Mouse (Mus musculus) limb, embryonic 11.5 days (tissue): ENCODE measurements around the gene Myt1l. TPM values are rescaled to one million over a fixed set of nuclear protein-coding genes. Genes with fewer than 3 reads are reported as not detected.

Source experiments
- ATAC-seq: fragments of 200-750 bp; cut with Nextera tagmentation; 2 replicates; pipeline ENCODE4 v1.8.0; 2017; ENCODE audit warnings: low read depth; ENCODE audit not compliant: insufficient number of reproducible peaks, low FRiP score, low TSS enrichment
- DNase-seq: peaks from one replicate; pipeline ENCODE4 v3.0.0-alpha.2; 2015; ENCODE audit warnings: low spot score
- H3K27ac ChIP-seq: fragments of 300-500 bp; sonication (generic); replicated peaks from 2 replicates; pipeline ENCODE4 v1.5.1; 2014; ENCODE audit warnings: low read depth, mild to moderate bottlenecking, low read length
- H3K27me3 ChIP-seq: fragments of 300-500 bp; sonication (generic); 2 replicates; pipeline ENCODE4 v1.6.1; 2014; ENCODE audit warnings: mild to moderate bottlenecking, low read length, mixed read lengths; ENCODE audit not compliant: control insufficient read depth, insufficient read depth
- H3K36me3 ChIP-seq: fragments of 300-500 bp; sonication (generic); 2 replicates; pipeline ENCODE4 v1.6.1; 2014; ENCODE audit warnings: mild to moderate bottlenecking, low read length, moderate library complexity, mixed read lengths; ENCODE audit not compliant: control insufficient read depth, insufficient read depth
- H3K4me1 ChIP-seq: fragments of 300-500 bp; sonication (generic); 2 replicates; pipeline ENCODE4 v1.6.1; 2014; ENCODE audit warnings: low read length, mixed read lengths; ENCODE audit not compliant: control insufficient read depth, insufficient read depth
- H3K4me2 ChIP-seq: fragments of 300-500 bp; sonication (generic); 2 replicates; pipeline ENCODE4 v1.6.1; 2014; ENCODE audit warnings: low read depth, mild to moderate bottlenecking, moderate library complexity; ENCODE audit not compliant: severe bottlenecking
- H3K4me3 ChIP-seq: fragments of 300-500 bp; sonication (generic); 2 replicates; pipeline ENCODE4 v1.5.1; 2014; ENCODE audit warnings: low read depth, low read length
- H3K9ac ChIP-seq: fragments of 300-500 bp; sonication (generic); 2 replicates; pipeline ENCODE4 v1.6.1; 2014; ENCODE audit warnings: mild to moderate bottlenecking, low read length
- H3K9me3 ChIP-seq: fragments of 300-500 bp; sonication (generic); 2 replicates; pipeline ENCODE4 v1.6.1; 2016; ENCODE audit warnings: low read length; ENCODE audit not compliant: control insufficient read depth
- WGBS: fragments of 180-500 bp; shearing (Covaris S2); extraction: QIAGEN DNeasy Blood & Tissue Kit; methylation state at CpG from one replicate; pipeline ENCODE4 v1.1.7; 2014; 5-methylcytosine and 5-hydroxymethylcytosine counted together
- polyA plus RNA-seq: library from polyadenylated mRNA; unstranded; fragments of >200 nt; fragmentation: Nextera tagmentation; extraction: Ambion mirVana; gene quantifications from 2 replicates; pipeline ENCODE4 v1.2.1, GENCODE M21; 2014

Myt1l gene
- polyA plus RNA-seq, 1 experiment from 2014 or later, result 0.21 TPM

- DNase-seq (no peak), ATAC-seq (no peak)
- H3K4me2 ChIP-seq, result no peak overlapping the region
- no peaks in the 10 kb centered on the region for H3K4me1 ChIP-seq
- H3K9me3 ChIP-seq, result no peaks in the 10 kb centered on the region
- no peaks in the 10 kb centered on the region for H3K36me3 ChIP-seq
- H3K27ac ChIP-seq, result no peak overlapping the region
- no peaks in the 10 kb centered on the region for H3K27me3 ChIP-seq
- H3K4me3 ChIP-seq, result no peak overlapping the region
- no peak overlapping the region for H3K9ac ChIP-seq
- WGBS, result 81% methylated on average over 4 of the region's 4 CpGs
Measured at GRCm38 (mm10) chr12:29555718-29556117, 27.5 kb downstream of the Myt1l start.

GRCm38 (mm10) chr12:29556408-29556807 lies 28.2 kb downstream of the Myt1l start:
- Histone ChIP-seq H3K4me1 (no peaks in the 10 kb centered on the region), H3K4me2 (no peak overlapping the region), H3K27ac (no peak overlapping the region), H3K9me3 (no peaks in the 10 kb centered on the region), H3K4me3 (no peak overlapping the region), H3K36me3 (no peaks in the 10 kb centered on the region), H3K9ac (no peak overlapping the region), H3K27me3 (no peaks in the 10 kb centered on the region)
- whole genome bisulfite sequencing, result 67% methylated on average over 3 of the region's 3 CpGs
- ATAC-seq (no peak), DNase-seq (no peak)

DNA sequence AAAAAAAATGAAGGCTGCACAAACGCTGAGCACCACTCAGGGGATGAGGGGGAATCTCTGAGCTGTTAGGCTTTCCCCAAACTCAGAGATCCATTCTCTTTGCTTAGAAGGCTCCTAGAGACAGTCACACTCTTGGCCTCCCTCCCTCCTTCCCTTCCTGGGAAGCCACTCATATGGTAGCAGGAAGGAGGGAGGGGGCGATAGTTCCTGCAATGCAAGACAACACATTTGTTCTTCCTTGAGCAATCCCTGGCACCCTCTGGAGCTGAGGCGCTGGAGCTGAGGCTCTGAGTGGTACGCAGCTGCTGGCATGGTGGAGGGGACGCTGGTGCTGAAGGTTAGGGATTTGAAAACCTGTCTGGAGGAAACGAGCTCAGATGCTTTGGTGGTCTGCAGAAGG lies 28.7 kb downstream of the Myt1l start:
- no peak overlapping the region for H3K9ac ChIP-seq
- ATAC-seq (no peak), DNase-seq (no peak)
- H3K4me1 ChIP-seq, result no peaks in the 10 kb centered on the region
- WGBS, result 56% methylated on average over 6 of the region's 6 CpGs
- no peak overlapping the region for H3K27ac ChIP-seq
- H3K4me3 ChIP-seq, result no peak overlapping the region
- H3K36me3 ChIP-seq, result no peaks in the 10 kb centered on the region
- H3K4me2 ChIP-seq, result no peak overlapping the region
- no peaks in the 10 kb centered on the region for H3K9me3 ChIP-seq
- H3K27me3 ChIP-seq, result no peaks in the 10 kb centered on the region

DNA sequence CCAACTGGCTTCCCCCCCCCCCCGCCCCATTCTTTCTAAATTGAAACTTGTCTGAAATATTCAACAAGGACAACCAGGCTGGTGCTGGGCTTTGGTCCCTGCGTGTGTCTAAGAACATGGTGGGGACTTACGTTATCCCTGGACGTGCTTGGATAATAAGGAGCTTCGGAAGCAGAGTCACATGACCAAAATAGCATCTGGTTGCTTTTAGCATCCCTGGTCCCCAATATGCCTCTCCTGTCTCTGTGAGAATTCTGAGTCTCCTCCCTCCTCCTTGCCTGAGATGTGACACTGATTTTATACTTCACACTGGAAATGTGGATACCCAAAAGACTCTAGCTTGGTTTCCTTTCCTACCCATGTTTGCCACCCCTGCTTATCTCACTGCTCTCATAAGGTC lies 31.6 kb downstream of the Myt1l start:
- no peak for ATAC-seq
- Histone ChIP-seq H3K9ac (no peak overlapping the region), H3K9me3 (no peaks in the 10 kb centered on the region), H3K27me3 (no peaks in the 10 kb centered on the region), H3K4me1 (no peaks in the 10 kb centered on the region), H3K36me3 (no peaks in the 10 kb centered on the region), H3K4me3 (no peak overlapping the region), H3K4me2 (no peak overlapping the region), H3K27ac (no peak overlapping the region)
- 88% methylated on average over 5 of the region's 5 CpGs for WGBS
- no peak for DNase-seq

GRCm38 (mm10) chr12:29561222-29561621 lies 33.0 kb downstream of the Myt1l start:
- WGBS, result 87% methylated on average over 2 of the region's 2 CpGs
- H3K4me1 ChIP-seq, result no peaks in the 10 kb centered on the region
- no peaks in the 10 kb centered on the region for H3K36me3 ChIP-seq
- no peaks in the 10 kb centered on the region for H3K9me3 ChIP-seq
- ATAC-seq (no peak), DNase-seq (no peak)
- no peak overlapping the region for H3K4me3 ChIP-seq
- no peaks in the 10 kb centered on the region for H3K27me3 ChIP-seq
- H3K9ac ChIP-seq, result no peak overlapping the region
- no peak overlapping the region for H3K27ac ChIP-seq
- no peak overlapping the region for H3K4me2 ChIP-seq

DNA sequence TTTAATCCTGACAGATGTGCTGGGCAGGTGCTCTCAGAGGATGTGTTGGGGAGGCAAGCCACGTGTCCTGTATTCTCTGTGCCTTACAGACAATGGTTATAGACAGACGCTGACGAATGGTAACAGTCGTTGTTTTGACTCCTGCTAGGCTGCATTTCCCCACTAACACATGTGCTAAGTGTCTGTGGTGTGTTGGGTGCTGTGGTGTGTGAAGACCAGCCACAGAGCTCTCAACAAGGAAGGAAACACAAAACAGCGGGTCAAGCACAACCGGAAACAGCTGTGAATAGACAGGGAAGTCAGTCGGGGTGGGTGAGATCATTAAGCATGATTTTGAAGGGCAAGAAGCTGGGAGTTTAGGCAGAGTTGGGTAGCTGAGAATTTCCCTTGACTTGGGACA lies 41.1 kb downstream of the Myt1l start:
- no peak overlapping the region for H3K9ac ChIP-seq
- no peak overlapping the region for H3K27ac ChIP-seq
- no peaks in the 10 kb centered on the region for H3K36me3 ChIP-seq
- H3K4me3 ChIP-seq, result no peak overlapping the region
- no peaks in the 10 kb centered on the region for H3K4me1 ChIP-seq
- no peaks in the 10 kb centered on the region for H3K9me3 ChIP-seq
- no peaks in the 10 kb centered on the region for H3K27me3 ChIP-seq
- DNase-seq, result no peak
- 82% methylated on average over 7 of the region's 7 CpGs for WGBS
- ATAC-seq, result no peak
- no peak overlapping the region for H3K4me2 ChIP-seq

GRCm38 (mm10) chr12:29570351-29570750 lies 42.2 kb downstream of the Myt1l start:
- H3K27ac ChIP-seq, result no peak overlapping the region
- H3K36me3 ChIP-seq, result no peaks in the 10 kb centered on the region
- DNase-seq (no peak), ATAC-seq (no peak)
- H3K9me3 ChIP-seq, result no peaks in the 10 kb centered on the region
- H3K4me2 ChIP-seq, result no peak overlapping the region
- no peak overlapping the region for H3K9ac ChIP-seq
- WGBS, result 90% methylated on average over 6 of the region's 6 CpGs
- H3K27me3 ChIP-seq, result no peaks in the 10 kb centered on the region
- H3K4me3 ChIP-seq, result no peak overlapping the region
- H3K4me1 ChIP-seq, result no peaks in the 10 kb centered on the region

DNA sequence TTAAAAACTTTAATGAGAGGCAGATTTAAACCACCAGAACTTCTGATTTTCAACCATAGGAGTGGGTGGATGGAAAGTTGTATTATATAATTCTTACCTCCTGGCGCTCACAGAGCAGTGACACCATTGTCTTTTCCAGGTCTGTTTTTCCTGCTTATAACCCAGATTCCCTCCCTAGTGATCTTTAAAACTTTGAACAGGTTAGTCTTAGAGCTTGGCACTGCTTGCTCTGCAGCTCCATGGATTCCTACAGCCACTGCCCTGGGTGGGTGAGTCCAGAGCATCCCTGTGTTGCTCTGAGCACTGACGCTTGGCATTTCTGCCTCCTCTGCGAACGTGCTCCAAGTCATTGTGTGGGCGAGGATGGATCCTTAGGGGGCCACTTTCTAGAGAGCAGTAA lies 43.4 kb downstream of the Myt1l start:
- no peak for ATAC-seq

GRCm38 (mm10) chr12:29593787-29594186 lies 65.6 kb downstream of the Myt1l start:
- no peak overlapping the region for H3K4me3 ChIP-seq
- H3K4me1 ChIP-seq, result no peaks in the 10 kb centered on the region
- H3K36me3 ChIP-seq, result no peaks in the 10 kb centered on the region
- no peaks in the 10 kb centered on the region for H3K27me3 ChIP-seq
- no peak overlapping the region for H3K9ac ChIP-seq
- H3K27ac ChIP-seq, result no peak overlapping the region
- ATAC-seq, result no peak
- H3K9me3 ChIP-seq, result peaks cover 3% of the 10 kb centered on the region; the same call in 1 of the 2 replicates
- H3K4me2 ChIP-seq, result no peak overlapping the region
- DNase-seq, result no peak
- WGBS, result 73% methylated on average over 1 of the region's 1 CpGs

More for the DNA sequence above, 43.4 kb downstream of the Myt1l start:
- Histone ChIP-seq H3K27me3 (no peaks in the 10 kb centered on the region), H3K9ac (no peak overlapping the region), H3K4me2 (no peak overlapping the region), H3K4me1 (no peaks in the 10 kb centered on the region), H3K4me3 (no peak overlapping the region), H3K36me3 (no peaks in the 10 kb centered on the region), H3K27ac (no peak overlapping the region), H3K9me3 (no peaks in the 10 kb centered on the region)
- DNase-seq, result no peak
- WGBS, result 88% methylated on average over 5 of the region's 5 CpGs
